Mouse (Mus musculus): ENCODE measurements around the gene Pvalb. TPM values are rescaled to one million over a fixed set of nuclear protein-coding genes. Genes with fewer than 3 reads are reported as not detected.
A peak's percentile ranks its signal among the peaks of the same experiment; 100 is the strongest.

The Pvalb gene
- polyA plus RNA-seq, 1 experiment from 2014 or later = not detected

DNA sequence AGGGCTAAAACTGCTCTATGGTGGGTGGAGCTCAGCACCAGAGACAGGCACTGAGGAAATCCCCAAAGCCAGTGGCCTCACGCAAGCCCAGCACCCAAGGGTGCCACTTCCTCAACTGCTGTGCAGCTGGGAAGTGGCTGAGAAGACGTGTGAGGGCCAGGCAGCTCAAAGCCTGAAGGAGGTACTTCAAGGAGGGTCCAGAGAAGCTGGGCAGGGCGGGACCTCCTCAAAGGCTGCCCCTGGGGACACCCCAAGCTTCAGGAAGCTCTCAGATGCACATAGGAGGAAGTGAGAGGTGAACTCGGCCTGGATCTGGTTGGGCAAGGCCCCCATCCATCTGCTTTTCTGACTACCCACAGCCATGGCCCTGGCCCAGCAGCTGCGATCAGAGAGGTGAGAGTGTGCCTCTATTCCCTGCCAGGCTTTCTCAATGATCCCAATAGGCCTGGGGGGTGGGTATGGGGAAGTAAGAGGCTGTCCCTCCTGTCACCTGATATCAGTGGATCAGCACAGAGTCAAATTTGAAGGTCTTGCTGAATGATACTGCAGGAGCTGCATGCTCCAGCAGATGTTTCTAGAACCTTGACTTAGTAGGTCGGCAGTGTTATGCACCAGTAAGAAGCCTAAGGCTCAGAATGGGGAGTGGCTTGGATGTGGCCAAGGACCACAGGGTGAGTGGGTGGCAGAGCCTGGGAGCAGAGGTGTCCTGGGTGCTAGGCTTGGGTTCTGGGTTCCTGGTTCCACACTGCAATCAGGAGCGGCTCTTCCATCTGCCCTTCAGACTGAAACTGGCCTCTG lies 38.7 kb upstream of the Pvalb start, which contains the start of gene Ncf4:
Gene Ncf4 (plus strand): TSS at position 107 of the 798 bp plus-strand sequence.
- Histone ChIP-seq H3K27me3 (ENCODE audit: insufficient read depth, low read length) (no peaks in the 10 kb centered on the region), H3K9me3 (ENCODE audit: low read length) (no peaks in the 10 kb centered on the region), H3K9ac (replicated peaks) (peak within 1 kb of the TSS; percentile 42; the same call in 1 of the 2 replicates), H3K4me3 (ENCODE audit: low read depth, low read length) (peak within 1 kb of the TSS; percentile 35), H3K4me2 (ENCODE audit: low read depth, low read length) (peak within 1 kb of the TSS; percentile 59), H3K4me1 (ENCODE audit: insufficient read depth) (peaks cover 8% of the 10 kb centered on the region; the same call in 1 of the 2 replicates), H3K27ac (ENCODE audit: low read depth) (peak within 1 kb of the TSS; percentile 76), H3K36me3 (replicated peaks; ENCODE audit: insufficient read depth, low read length) (no peaks in the 10 kb centered on the region)
- DNase-seq = peak; percentile 74
- no peak for TF ChIP-seq EP300 (IDR thresholded peaks at IDR 0.05; ENCODE audit: low read depth)
- 37% methylated on average over 7 of the region's 7 CpGs for WGBS (ENCODE audit: insufficient replicate concordance)
- peak; percentile 72 for ATAC-seq

DNA sequence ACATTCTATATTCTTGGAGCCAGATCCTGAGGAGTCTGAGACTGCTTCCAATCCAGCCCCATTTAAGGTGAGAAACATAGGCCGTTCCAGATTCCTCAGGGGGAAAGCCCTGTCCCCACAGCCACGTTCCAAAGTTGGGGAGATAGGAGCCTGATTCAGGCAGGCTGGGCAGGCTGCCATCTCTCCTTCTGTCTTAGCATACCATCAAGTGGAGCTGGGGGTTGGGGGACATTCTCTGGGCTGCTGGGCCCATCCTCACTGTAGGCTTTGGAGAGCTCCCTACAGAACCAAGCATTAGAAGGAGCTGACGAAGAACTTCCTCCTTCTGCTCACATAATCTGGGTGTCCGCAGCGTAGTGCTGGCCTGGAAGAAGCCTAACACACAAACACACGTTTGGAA lies 37.6 kb upstream of the Pvalb start:
- DNase-seq = no peak
- Histone ChIP-seq H3K4me1 (ENCODE audit: insufficient read depth) (peaks cover 8% of the 10 kb centered on the region; the same call in 1 of the 2 replicates), H3K27ac (ENCODE audit: low read depth) (peak overlapping the region; percentile 76), H3K36me3 (replicated peaks; ENCODE audit: insufficient read depth, low read length) (no peaks in the 10 kb centered on the region), H3K4me2 (ENCODE audit: low read depth, low read length) (peak overlapping the region; percentile 55; the same call in 1 of the 2 replicates), H3K27me3 (ENCODE audit: insufficient read depth, low read length) (no peaks in the 10 kb centered on the region), H3K9me3 (ENCODE audit: low read length) (no peaks in the 10 kb centered on the region), H3K9ac (replicated peaks) (no peak overlapping the region; the same call in 1 of the 2 replicates), H3K4me3 (ENCODE audit: low read depth, low read length) (no peak overlapping the region)
- ATAC-seq = no peak
- TF ChIP-seq EP300 (IDR thresholded peaks at IDR 0.05; ENCODE audit: low read depth) (no peak), CTCF (IDR thresholded peaks at IDR 0.05; ENCODE audit: low read depth) (no peak)
- WGBS (ENCODE audit: insufficient replicate concordance) = 43% methylated on average over 6 of the region's 6 CpGs

DNA sequence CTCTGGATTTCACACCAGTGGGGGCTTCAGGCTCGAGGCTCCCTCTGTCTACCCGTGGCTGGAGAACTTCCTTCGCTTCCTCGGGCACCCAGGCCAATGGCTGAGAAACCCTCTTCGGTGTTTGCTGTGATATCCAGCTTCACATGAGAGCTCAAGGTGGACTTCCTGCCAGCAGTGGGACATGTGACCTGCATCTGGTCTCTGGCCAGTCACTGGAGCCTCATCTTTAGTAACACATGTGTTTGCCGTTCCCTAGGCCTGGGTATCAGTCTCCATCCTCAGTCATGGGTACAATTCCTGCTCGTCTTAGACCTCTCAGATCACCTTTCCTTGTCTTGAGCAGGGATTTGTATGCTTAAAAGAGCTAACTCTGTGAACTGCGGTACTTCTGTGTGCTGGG lies 36.9 kb upstream of the Pvalb start:
- Histone ChIP-seq H3K4me3 (ENCODE audit: low read depth, low read length) (no peak overlapping the region), H3K36me3 (replicated peaks; ENCODE audit: insufficient read depth, low read length) (no peaks in the 10 kb centered on the region), H3K27ac (ENCODE audit: low read depth) (peak overlapping the region; percentile 46; the same call in 1 of the 2 replicates), H3K27me3 (ENCODE audit: insufficient read depth, low read length) (no peaks in the 10 kb centered on the region), H3K4me1 (ENCODE audit: insufficient read depth) (peaks cover 8% of the 10 kb centered on the region; the same call in 1 of the 2 replicates), H3K9me3 (ENCODE audit: low read length) (no peaks in the 10 kb centered on the region), H3K4me2 (ENCODE audit: low read depth, low read length) (0 out of 2 replicates have a peak overlapping the region, but pooled peaks have one; percentile 34), H3K9ac (replicated peaks) (no peak overlapping the region)
- WGBS (ENCODE audit: insufficient replicate concordance) = 54% methylated on average over 8 of the region's 8 CpGs
- DNase-seq (no peak), ATAC-seq (no peak)
- TF ChIP-seq EP300 (IDR thresholded peaks at IDR 0.05; ENCODE audit: low read depth) (no peak), CTCF (IDR thresholded peaks at IDR 0.05; ENCODE audit: low read depth) (no peak)

DNA sequence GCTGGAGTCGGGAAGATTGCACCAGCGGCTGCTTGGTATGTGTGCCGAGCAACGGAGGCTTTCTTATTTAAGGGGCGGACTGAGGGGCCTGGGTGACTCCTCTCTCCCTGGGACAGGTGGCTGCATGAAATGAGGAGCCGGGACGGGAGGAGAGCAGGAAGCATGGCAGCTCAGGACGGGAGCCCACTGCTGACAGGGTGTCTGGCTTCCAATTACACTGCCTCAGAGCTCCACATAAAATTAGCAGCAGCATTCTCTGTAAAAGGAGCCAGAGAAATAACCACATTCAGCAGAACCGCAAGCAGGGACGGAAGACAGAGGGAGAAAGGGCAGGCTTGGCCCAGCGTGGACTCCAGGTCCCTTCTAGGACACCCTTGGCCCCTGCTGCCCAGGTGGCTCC lies 35.1 kb upstream of the Pvalb start:
- H3K9ac ChIP-seq (replicated peaks) = no peak overlapping the region
- no peaks in the 10 kb centered on the region for H3K9me3 ChIP-seq (ENCODE audit: low read length)
- H3K27me3 ChIP-seq (ENCODE audit: insufficient read depth, low read length) = no peaks in the 10 kb centered on the region
- ATAC-seq (no peak), DNase-seq (no peak)
- TF ChIP-seq EP300 (IDR thresholded peaks at IDR 0.05; ENCODE audit: low read depth) (no peak), CTCF (IDR thresholded peaks at IDR 0.05; ENCODE audit: low read depth) (no peak)
- no peaks in the 10 kb centered on the region for H3K36me3 ChIP-seq (replicated peaks; ENCODE audit: insufficient read depth, low read length)
- H3K27ac ChIP-seq (ENCODE audit: low read depth) = no peak overlapping the region
- H3K4me2 ChIP-seq (ENCODE audit: low read depth, low read length) = no peak overlapping the region
- 64% methylated on average over 11 of the region's 11 CpGs for WGBS (ENCODE audit: insufficient replicate concordance)
- peaks cover 8% of the 10 kb centered on the region; the same call in 1 of the 2 replicates for H3K4me1 ChIP-seq (ENCODE audit: insufficient read depth)
- H3K4me3 ChIP-seq (ENCODE audit: low read depth, low read length) = no peak overlapping the region

DNA sequence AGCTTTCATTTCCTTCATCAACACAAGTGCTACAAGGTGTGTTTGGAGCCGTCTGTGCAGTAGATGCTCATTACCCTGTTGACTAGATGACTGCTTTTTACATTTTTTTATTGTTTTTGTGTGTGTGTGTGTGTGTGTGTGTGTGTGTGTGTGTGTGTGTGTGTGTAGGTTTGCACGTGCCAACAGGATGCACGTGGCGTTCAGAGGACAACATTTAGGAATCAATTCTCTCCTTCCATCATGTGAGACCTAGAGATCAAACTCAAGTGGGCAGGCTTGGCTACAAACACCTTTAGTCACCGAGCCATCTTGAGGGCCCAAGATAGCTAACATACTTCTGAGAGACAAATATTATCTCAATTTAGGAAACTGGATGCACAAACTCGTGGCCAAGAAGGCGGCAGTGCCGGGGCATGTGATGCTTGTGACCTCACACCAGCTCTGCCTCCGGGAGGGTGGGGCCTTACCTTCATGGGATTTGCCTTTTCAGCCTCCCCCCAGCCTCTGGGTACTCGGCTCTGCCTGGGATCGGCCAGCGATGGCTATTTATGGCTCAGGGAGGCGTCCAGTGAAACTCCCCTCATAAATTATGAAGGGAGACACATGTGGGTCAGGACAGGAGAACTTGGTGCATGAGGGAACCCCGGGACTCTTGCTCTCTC lies 33.9 kb upstream of the Pvalb start:
- Histone ChIP-seq H3K4me1 (ENCODE audit: insufficient read depth) (peaks cover 8% of the 10 kb centered on the region; the same call in 1 of the 2 replicates), H3K4me3 (ENCODE audit: low read depth, low read length) (no peak overlapping the region), H3K4me2 (ENCODE audit: low read depth, low read length) (no peak overlapping the region), H3K27ac (ENCODE audit: low read depth) (no peak overlapping the region), H3K36me3 (replicated peaks; ENCODE audit: insufficient read depth, low read length) (no peaks in the 10 kb centered on the region), H3K9me3 (ENCODE audit: low read length) (no peaks in the 10 kb centered on the region), H3K27me3 (ENCODE audit: insufficient read depth, low read length) (no peaks in the 10 kb centered on the region), H3K9ac (replicated peaks) (no peak overlapping the region)
- no peak for TF ChIP-seq CTCF (IDR thresholded peaks at IDR 0.05; ENCODE audit: low read depth)
- TF ChIP-seq EP300 (IDR thresholded peaks at IDR 0.05; ENCODE audit: low read depth) = no peak
- no peak for DNase-seq
- WGBS (ENCODE audit: insufficient replicate concordance) = 67% methylated on average over 14 of the region's 14 CpGs
- ATAC-seq = no peak

DNA sequence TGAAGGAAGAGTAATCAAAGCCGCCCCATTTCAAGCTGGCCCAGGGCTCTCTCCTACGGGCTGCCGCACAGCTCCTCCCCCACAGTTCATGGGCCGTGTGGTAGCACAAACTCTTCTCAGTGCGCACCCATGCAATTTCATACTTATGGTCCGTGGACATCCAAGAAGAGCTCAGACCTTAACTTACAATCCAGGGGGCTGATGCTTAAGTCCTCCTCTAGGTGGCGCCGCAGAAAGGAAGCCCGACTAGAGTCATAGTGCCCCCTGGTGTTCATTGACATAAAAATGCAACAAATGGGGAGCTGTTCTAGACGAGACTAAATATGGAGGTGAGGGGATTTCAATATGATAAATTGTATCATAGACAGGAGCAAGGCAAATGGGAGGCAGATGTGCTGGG lies 33.3 kb upstream of the Pvalb start:
- Histone ChIP-seq H3K9ac (replicated peaks) (no peak overlapping the region), H3K4me3 (ENCODE audit: low read depth, low read length) (no peak overlapping the region), H3K27me3 (ENCODE audit: insufficient read depth, low read length) (no peaks in the 10 kb centered on the region), H3K27ac (ENCODE audit: low read depth) (no peak overlapping the region), H3K36me3 (replicated peaks; ENCODE audit: insufficient read depth, low read length) (no peaks in the 10 kb centered on the region), H3K4me2 (ENCODE audit: low read depth, low read length) (no peak overlapping the region), H3K4me1 (ENCODE audit: insufficient read depth) (peaks cover 8% of the 10 kb centered on the region; the same call in 1 of the 2 replicates), H3K9me3 (ENCODE audit: low read length) (no peaks in the 10 kb centered on the region)
- 20% methylated on average over 10 of the region's 10 CpGs for WGBS (ENCODE audit: insufficient replicate concordance)
- ATAC-seq (peak; percentile 55; the same call in 1 of the 2 replicates), DNase-seq (peak; percentile 77)
- TF ChIP-seq CTCF (IDR thresholded peaks at IDR 0.05; ENCODE audit: low read depth) (peak; percentile 100), EP300 (IDR thresholded peaks at IDR 0.05; ENCODE audit: low read depth) (no peak)
